Mouse (Mus musculus) G1E (cell line): ENCODE results near the gene Qk.

Experiments used
- CTCF ChIP-seq: IDR thresholded peaks from 2 replicates; pipeline ENCODE4 v1.5.1; 2012; ENCODE audit warnings: low read depth, low read length, inconsistent platforms, mixed read lengths
- POLR2AphosphoS5 ChIP-seq: IDR thresholded peaks from 2 replicates; pipeline ENCODE4 v1.6.1; 2012; ENCODE audit warnings: low read depth, low read length, inconsistent platforms; ENCODE audit not compliant: insufficient replicate concordance

DNA sequence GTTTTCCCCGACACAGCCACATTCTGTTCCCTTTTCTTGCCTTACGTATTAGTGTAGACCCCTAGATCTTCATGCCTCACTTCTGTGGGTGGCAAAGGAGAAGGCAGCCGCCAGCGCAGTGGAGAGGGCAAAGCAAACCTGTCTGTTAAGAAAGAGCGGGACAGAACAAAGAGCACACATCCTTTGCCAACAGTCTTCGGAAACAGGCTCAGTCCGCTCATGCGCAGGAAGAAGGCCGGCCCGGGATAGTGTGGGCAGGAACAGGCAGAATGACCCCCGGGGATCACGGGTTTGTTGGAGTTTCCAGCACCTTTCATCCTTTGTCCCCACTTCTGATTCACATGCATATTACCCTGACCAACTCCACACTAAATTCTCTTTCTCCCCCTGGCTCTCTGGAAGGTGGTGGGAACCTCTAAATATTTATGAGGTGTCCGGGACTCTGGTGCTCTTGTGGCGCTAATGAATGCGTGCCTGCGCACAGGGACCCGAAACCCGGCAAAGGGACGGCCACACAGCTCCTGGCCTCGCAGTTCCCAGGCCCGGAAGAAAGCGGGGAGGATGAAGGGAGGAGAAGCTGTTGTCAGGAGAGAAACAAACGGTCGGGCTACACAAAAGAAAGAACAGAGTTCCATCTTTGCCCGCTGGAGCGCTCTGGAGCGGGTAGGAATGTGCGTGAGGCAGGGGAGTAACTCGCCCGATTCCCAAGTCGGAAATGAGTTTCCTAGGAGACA is 15.5 kb upstream of the Qk start:
- no peak for TF ChIP-seq POLR2AphosphoS5
- no peak for TF ChIP-seq CTCF
